Mouse (Mus musculus): ENCODE results near the gene Zg16.

Zg16 gene

GRCm38 (mm10) chr7:127112251-127112841 is 25.2 kb upstream of the Zg16 start:
- ChIA-PET POLR2A (interaction anchor here in 2 of 4 experiments (0.6 to 1.3 kb wide), 5 partner anchors 9 to 215 kb away, joined by 3 to 4 read pairs (median 3); partner anchors contain the start of gene Qprt (in 1 of the 2)), CTCF (interaction anchor here (0.6 to 2.9 kb wide), 9 partner anchors 9 to 1687 kb away, joined by 3 to 20 read pairs (median 8); partner anchors contain the start of genes Qprt (in 1 of the 4) and Sh2b1 (in 1 of the 4))

GRCm38 (mm10) chr7:127111461-127111860 is 24.3 kb upstream of the Zg16 start:
- CTCF ChIA-PET = interaction anchor here (0.5 to 2.9 kb wide), 29 partner anchors 9 to 1688 kb away, joined by 3 to 20 read pairs (median 3); partner anchors contain the start of genes Qprt (in 2 of the 4) and Maz (in 1 of the 4)
- POLR2A ChIA-PET = interaction anchor here in 3 of 4 experiments (0.6 to 1.6 kb wide), 8 partner anchors 10 to 332 kb away, joined by 3 to 6 read pairs (median 4); partner anchors contain the start of genes Maz (in 2 of the 3) and Qprt (in 1 of the 3)

GRCm38 (mm10) chr7:127110239-127111007 is 23.3 kb upstream of the Zg16 start:
- POLR2A ChIA-PET = interaction anchor here (0.5 to 1.6 kb wide), 16 partner anchors 10 to 406 kb away, joined by 3 to 6 read pairs (median 3); partner anchors contain the start of genes Maz (in 2 of the 4), Pagr1a (in 2 of the 4), Pagr1b (in 1 of the 4) and Qprt (in 1 of the 4)
- CTCF ChIA-PET = interaction anchor here (0.5 to 2.9 kb wide), 48 partner anchors 9 to 883 kb away, joined by 3 to 20 read pairs (median 3); partner anchors contain the start of genes Qprt (in 2 of the 4), AI467606 (in 1 of the 4), Maz (in 1 of the 4) and Mvp (in 1 of the 4)

- POLR2A ChIA-PET = interaction anchor here in 2 of 4 experiments (0.9 to 1.4 kb wide), 3 partner anchors 11 to 100 kb away, joined by 3 read pairs; no protein-coding TSS in a partner anchor
- CTCF ChIA-PET = no interaction called here
Measured at GRCm38 (mm10) chr7:127105551-127105950, 18.4 kb upstream of the Zg16 start.

GRCm38 (mm10) chr7:127104560-127105332 is 17.6 kb upstream of the Zg16 start:
- CTCF ChIA-PET = interaction anchor here (0.6 to 2.7 kb wide), 42 partner anchors 9 to 411 kb away, joined by 3 to 27 read pairs (median 4); partner anchors contain the start of genes Pagr1a (in 3 of the 4), Kif22 (in 2 of the 4), 4930451I11Rik (in 1 of the 4) and AI467606 (in 1 of the 4)
- POLR2A ChIA-PET = interaction anchor here in 3 of 4 experiments (0.6 to 2.5 kb wide), 39 partner anchors 11 to 456 kb away, joined by 3 to 18 read pairs (median 3); partner anchors contain the start of genes Kif22 (in 2 of the 3), Maz (in 2 of the 3), Mvp (in 2 of the 3) and AI467606 (in 1 of the 3)

GRCm38 (mm10) chr7:127103960-127104359 is 16.8 kb upstream of the Zg16 start:
- CTCF ChIA-PET = interaction anchor here (0.6 to 2.7 kb wide), 45 partner anchors 8 to 411 kb away, joined by 3 to 27 read pairs (median 4); partner anchors contain the start of genes Pagr1a (in 3 of the 4), Kif22 (in 2 of the 4), 4930451I11Rik (in 1 of the 4) and Pagr1b (in 1 of the 4)

GRCm38 (mm10) chr7:127102148-127102547 is 15.0 kb upstream of the Zg16 start:
- POLR2A ChIA-PET = interaction anchor here in 2 of 4 experiments (0.6 to 0.9 kb wide), 3 partner anchors 8 to 46 kb away, joined by 4 to 9 read pairs (median 4); no protein-coding TSS in a partner anchor
- CTCF ChIA-PET = interaction anchor here in 2 of 4 experiments (0.8 to 2.7 kb wide), 5 partner anchors 8 to 322 kb away, joined by 3 to 27 read pairs (median 3); partner anchors contain the start of genes Pagr1a (in 1 of the 2), Pagr1b (in 1 of the 2) and Tbx6 (in 1 of the 2)

More at GRCm38 (mm10) chr7:127103960-127104359, 16.8 kb upstream of the Zg16 start:
- POLR2A ChIA-PET = interaction anchor here in 3 of 4 experiments (0.6 to 2.5 kb wide), 41 partner anchors 11 to 456 kb away, joined by 3 to 18 read pairs (median 3); partner anchors contain the start of genes Kif22 (in 2 of the 3), Maz (in 2 of the 3), Mvp (in 2 of the 3) and AI467606 (in 1 of the 3)

GRCm38 (mm10) chr7:127101451-127102016 is 14.4 kb upstream of the Zg16 start:
- ChIA-PET CTCF (interaction anchor here in 3 of 4 experiments (0.6 to 1.2 kb wide), 7 partner anchors 8 to 800 kb away, joined by 3 to 5 read pairs (median 3); partner anchors contain the start of gene Pagr1a (in 1 of the 3)), POLR2A (interaction anchor here in 3 of 4 experiments (0.6 to 1.3 kb wide), 9 partner anchors 7 to 469 kb away, joined by 3 to 7 read pairs (median 4); partner anchors contain the start of genes AI467606 (in 1 of the 3), Maz (in 1 of the 3) and Taok2 (in 1 of the 3))

- POLR2A ChIA-PET = interaction anchor here in 1 of 4 experiments (1.2 kb wide), 1 partner anchor 55 kb away, joined by 4 read pairs; no protein-coding TSS in a partner anchor
Measured at GRCm38 (mm10) chr7:127099528-127099927, 12.4 kb upstream of the Zg16 start.

GRCm38 (mm10) chr7:127098950-127099349 is 11.8 kb upstream of the Zg16 start:
- ChIA-PET POLR2A (interaction anchor here in 1 of 4 experiments (1.1 kb wide), 1 partner anchor 74 kb away, joined by 3 read pairs; no protein-coding TSS in a partner anchor), CTCF (interaction anchor here in 1 of 4 experiments (0.6 kb wide), 1 partner anchor 94 kb away, joined by 5 read pairs; no protein-coding TSS in a partner anchor)

More at GRCm38 (mm10) chr7:127099528-127099927, 12.4 kb upstream of the Zg16 start:
- CTCF ChIA-PET = no interaction called here

GRCm38 (mm10) chr7:127098521-127098920 is 11.4 kb upstream of the Zg16 start:
- CTCF ChIA-PET = interaction anchor here (0.6 to 1.0 kb wide), 7 partner anchors 11 to 559 kb away, joined by 3 to 5 read pairs (median 3); no protein-coding TSS in a partner anchor
- POLR2A ChIA-PET = interaction anchor here in 1 of 4 experiments (0.6 to 1.1 kb wide), 2 partner anchors 73 to 280 kb away, joined by 3 to 5 read pairs; no protein-coding TSS in a partner anchor

GRCm38 (mm10) chr7:127096456-127096855 is 9.3 kb upstream of the Zg16 start:
- ChIA-PET POLR2A (interaction anchor here in 2 of 4 experiments (0.6 to 0.8 kb wide), 2 partner anchors 68 to 555 kb away, joined by 3 to 7 read pairs; no protein-coding TSS in a partner anchor), CTCF (interaction anchor here in 2 of 4 experiments (0.6 to 1.1 kb wide), 2 partner anchors 8 to 88 kb away, joined by 3 read pairs; no protein-coding TSS in a partner anchor)

GRCm38 (mm10) chr7:127093914-127094313 is 6.8 kb upstream of the Zg16 start:
- POLR2A ChIA-PET = interaction anchor here in 3 of 4 experiments (0.6 to 2.0 kb wide), 4 partner anchors 8 to 350 kb away, joined by 3 to 11 read pairs (median 4); no protein-coding TSS in a partner anchor
- CTCF ChIA-PET = interaction anchor here (0.7 to 0.8 kb wide), 4 partner anchors 9 to 268 kb away, joined by 3 to 15 read pairs (median 4); no protein-coding TSS in a partner anchor

- ChIA-PET POLR2A (interaction anchor here in 3 of 4 experiments (0.6 to 2.1 kb wide), 21 partner anchors 10 to 482 kb away, joined by 3 to 9 read pairs (median 4); partner anchors contain the start of genes Gm42742 (in 1 of the 3), Kif22 (in 1 of the 3), Maz (in 1 of the 3) and Mvp (in 1 of the 3)), CTCF (interaction anchor here (0.6 to 1.6 kb wide), 14 partner anchors 9 to 565 kb away, joined by 3 to 8 read pairs (median 3); partner anchors contain the start of genes Pagr1a (in 1 of the 4) and Pagr1b (in 1 of the 4))
Measured at GRCm38 (mm10) chr7:127091114-127091896, 4.2 kb upstream of the Zg16 start, which contains the start of gene AI467606. Gene AI467606, plus strand, starts transcription at chr7:127091359.
